Mouse (Mus musculus) frontal cortex, postnatal 25 days (tissue): ENCODE data around the gene Pitpnm3.

Experiments
- DNase-seq, 2 experiments: peaks; one replicate each; pipeline ENCODE4 v3.0.0; 2022; ENCODE audit warnings: low spot score in 2 of 2

The Pitpnm3 gene

GRCm38 (mm10) chr11:72136231-72136982 lies 829 bp upstream of the Pitpnm3 start:
- DNase-seq: no peak

- peak in 1 of 2 experiments; percentile 34 for DNase-seq
Observed at GRCm38 (mm10) chr11:72134536-72135382, 819 bp downstream of the Pitpnm3 start.

GRCm38 (mm10) chr11:72133075-72133474 lies 2.5 kb downstream of the Pitpnm3 start:
- DNase-seq: no peak

- DNase-seq: peak in 1 of 2 experiments; percentile 37
Observed at GRCm38 (mm10) chr11:72132266-72132665, 3.3 kb downstream of the Pitpnm3 start.

- DNase-seq: no peak
Observed at GRCm38 (mm10) chr11:72131697-72132096, 3.9 kb downstream of the Pitpnm3 start.

- DNase-seq: no peak
Observed at GRCm38 (mm10) chr11:72130905-72131304, 4.7 kb downstream of the Pitpnm3 start.

GRCm38 (mm10) chr11:72130472-72130871 lies 5.1 kb downstream of the Pitpnm3 start:
- DNase-seq: no peak

GRCm38 (mm10) chr11:72130021-72130420 lies 5.6 kb downstream of the Pitpnm3 start:
- DNase-seq: peak in 1 of 2 experiments; percentile 23

- no peak for DNase-seq
Observed at GRCm38 (mm10) chr11:72129032-72129894, 6.3 kb downstream of the Pitpnm3 start.

- no peak for DNase-seq
Observed at GRCm38 (mm10) chr11:72127450-72128189, 8.0 kb downstream of the Pitpnm3 start.

- no peak for DNase-seq
Observed at GRCm38 (mm10) chr11:72125781-72126180, 9.8 kb downstream of the Pitpnm3 start.

GRCm38 (mm10) chr11:72123531-72123930 lies 12.0 kb downstream of the Pitpnm3 start:
- no peak for DNase-seq

GRCm38 (mm10) chr11:72120354-72120753 lies 15.2 kb downstream of the Pitpnm3 start:
- DNase-seq: no peak

- DNase-seq: no peak
Observed at GRCm38 (mm10) chr11:72118630-72119029, 16.9 kb downstream of the Pitpnm3 start.

GRCm38 (mm10) chr11:72113296-72113695 lies 22.3 kb downstream of the Pitpnm3 start:
- no peak for DNase-seq

GRCm38 (mm10) chr11:72110726-72111125 lies 24.9 kb downstream of the Pitpnm3 start:
- no peak for DNase-seq

- no peak for DNase-seq
Observed at GRCm38 (mm10) chr11:72104223-72104622, 31.4 kb downstream of the Pitpnm3 start.

- no peak for DNase-seq
Observed at GRCm38 (mm10) chr11:72103530-72103929, 32.0 kb downstream of the Pitpnm3 start.

- DNase-seq: no peak
Observed at GRCm38 (mm10) chr11:72100996-72101395, 34.6 kb downstream of the Pitpnm3 start.

- no peak for DNase-seq
Observed at GRCm38 (mm10) chr11:72099181-72099580, 36.4 kb downstream of the Pitpnm3 start.

GRCm38 (mm10) chr11:72098027-72098426 lies 37.6 kb downstream of the Pitpnm3 start:
- DNase-seq: no peak
